Mouse (Mus musculus): ENCODE data around the gene Gdf11.

DNA sequence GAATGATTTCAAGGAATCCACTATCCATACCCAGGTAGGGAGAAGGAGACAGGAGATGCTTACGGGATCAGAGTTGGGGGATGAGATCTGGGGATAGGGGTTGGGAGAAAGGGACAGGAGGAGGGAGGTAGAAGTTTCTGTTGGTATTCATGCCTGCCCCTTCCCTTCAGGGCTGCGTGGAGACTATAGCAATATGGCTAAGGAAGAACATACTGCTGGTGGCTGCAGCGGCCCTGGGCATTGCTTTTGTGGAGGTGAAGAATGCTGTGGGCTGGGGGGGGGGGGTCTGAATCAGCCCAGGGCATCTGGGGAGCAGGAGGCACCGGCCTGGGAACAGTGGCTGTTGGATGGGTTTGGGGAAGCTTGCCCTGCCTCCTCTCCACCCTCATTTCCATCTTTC is 20.8 kb upstream of the Gdf11 start:
- TF ChIP-seq POLR2A (IDR thresholded peaks at IDR 0.05; ENCODE audit: insufficient read depth, low read length) = no peak
- no peak for TF ChIP-seq EP300 (IDR thresholded peaks at IDR 0.05; ENCODE audit: insufficient read depth, low read depth, low read length)
- TF ChIP-seq CTCF (IDR thresholded peaks at IDR 0.05; ENCODE audit: low read depth, low read length) = no peak

Measured in ES-Bruce4 (cell line).